Mouse (Mus musculus): ENCODE data around the gene Inpp5a.

DNA sequence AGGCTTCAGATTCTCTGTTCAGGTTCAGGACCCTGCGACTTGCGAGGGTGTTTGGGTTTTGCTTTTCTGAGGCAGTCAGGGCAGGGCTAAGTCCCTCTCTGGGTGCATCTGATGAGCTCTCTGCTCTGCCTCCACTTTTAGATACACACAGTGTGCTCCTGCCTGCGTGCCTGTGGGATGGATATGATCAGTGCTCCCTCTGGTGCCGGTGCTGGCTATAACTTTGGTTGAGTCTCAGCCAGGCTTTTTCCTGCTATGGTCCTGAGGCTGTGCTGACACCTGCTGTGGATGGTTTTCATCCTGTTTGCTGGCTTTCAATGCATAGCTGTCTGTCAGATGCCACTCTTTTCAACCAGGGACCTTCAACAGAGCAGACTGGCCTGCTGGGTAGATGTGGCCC, 87.0 kb downstream of the Inpp5a start:
- TF ChIP-seq CHD2 (IDR thresholded peaks at IDR 0.05; ENCODE audit: low read depth, low read length), result no peak
- TF ChIP-seq HCFC1 (IDR thresholded peaks at IDR 0.05; ENCODE audit: borderline replicate concordance, insufficient read depth, low read length), result no peak
- TF ChIP-seq ZNF384 (IDR thresholded peaks at IDR 0.05; ENCODE audit: low read depth, low read length), result no peak
- TF ChIP-seq ZC3H11A (IDR thresholded peaks at IDR 0.05; ENCODE audit: borderline replicate concordance, low read depth, low read length), result no peak
- no peak for TF ChIP-seq MAFK (IDR thresholded peaks at IDR 0.05; ENCODE audit: insufficient read depth, low read depth, low read length)

Data from ES-E14 (cell line).